Mouse (Mus musculus): ENCODE results near the gene Cpne2. TPM values are rescaled to one million over a fixed set of nuclear protein-coding genes. Genes with fewer than 3 reads are reported as not detected.

Cpne2 gene
- polyA plus RNA-seq, 1 experiment from 2014 or later, result 14.0 TPM

- H3K27me3 ChIP-seq, result no peaks in the 10 kb centered on the region
- H3K4me1 ChIP-seq, result peaks cover 14% of the 10 kb centered on the region
- no peak for ATAC-seq (ENCODE audit: insufficient number of reproducible peaks, low FRiP score, low TSS enrichment, low read depth)
- H3K9me3 ChIP-seq, result no peaks in the 10 kb centered on the region
- WGBS, result 57% methylated on average over 15 of the region's 15 CpGs
- H3K4me2 ChIP-seq, result no peak overlapping the region
- no peak overlapping the region for H3K4me3 ChIP-seq
- H3K9ac ChIP-seq, result no peak overlapping the region
- no peak overlapping the region for H3K27ac ChIP-seq
- H3K36me3 ChIP-seq, result no peaks in the 10 kb centered on the region
Observed at GRCm38 (mm10) chr8:94566446-94567158, 33.8 kb downstream of the Cpne2 start.

DNA sequence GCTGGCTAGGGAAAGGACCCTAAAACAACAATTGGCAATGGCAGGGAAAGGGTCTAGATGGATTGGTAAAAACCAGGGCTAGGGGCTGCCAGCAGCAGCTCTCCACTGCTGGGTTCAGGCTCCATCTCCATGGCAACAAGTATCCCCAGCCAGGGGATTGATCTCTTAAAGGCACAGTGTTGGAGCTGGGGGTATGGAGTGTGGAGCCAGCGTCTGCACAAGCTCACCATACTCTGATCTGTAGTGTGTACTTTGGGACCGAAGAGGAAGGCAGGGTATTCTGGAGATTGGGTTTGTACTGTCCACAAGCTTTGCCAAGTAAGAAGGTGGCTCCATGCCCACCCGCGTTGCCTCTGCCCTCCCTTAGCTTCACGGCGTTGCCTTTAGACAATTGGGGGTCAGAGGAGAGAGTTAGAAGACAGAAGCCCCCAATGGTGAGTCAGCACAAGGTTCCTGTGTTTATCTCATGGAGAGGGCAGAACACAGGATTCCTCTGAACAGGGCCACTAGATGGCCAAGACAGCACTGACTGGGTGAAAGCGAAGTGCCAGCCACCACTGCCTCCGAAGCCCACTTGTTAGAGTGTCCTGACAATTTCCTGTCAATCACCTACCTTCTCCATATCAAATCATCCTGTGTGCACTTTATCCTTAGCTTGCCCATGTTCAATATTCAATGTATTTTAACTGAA, 34.5 kb downstream of the Cpne2 start:
- no peaks in the 10 kb centered on the region for H3K9me3 ChIP-seq
- peaks cover 14% of the 10 kb centered on the region for H3K4me1 ChIP-seq
- 0 out of 2 replicates have a peak, but pooled peaks cover 3% of the 10 kb centered on the region for H3K36me3 ChIP-seq
- H3K4me3 ChIP-seq, result no peak overlapping the region
- H3K27me3 ChIP-seq, result no peaks in the 10 kb centered on the region
- H3K9ac ChIP-seq, result no peak overlapping the region
- no peak overlapping the region for H3K27ac ChIP-seq
- WGBS, result 77% methylated on average over 8 of the region's 8 CpGs
- no peak for ATAC-seq (ENCODE audit: insufficient number of reproducible peaks, low FRiP score, low TSS enrichment, low read depth)
- no peak overlapping the region for H3K4me2 ChIP-seq

- Histone ChIP-seq H3K4me1 (peaks cover 14% of the 10 kb centered on the region), H3K27me3 (no peaks in the 10 kb centered on the region), H3K9ac (no peak overlapping the region), H3K9me3 (no peaks in the 10 kb centered on the region), H3K27ac (no peak overlapping the region), H3K36me3 (0 out of 2 replicates have a peak, but pooled peaks cover 8% of the 10 kb centered on the region), H3K4me3 (no peak overlapping the region), H3K4me2 (no peak overlapping the region)
- 66% methylated on average over 8 of the region's 8 CpGs for WGBS
- no peak for ATAC-seq (ENCODE audit: insufficient number of reproducible peaks, low FRiP score, low TSS enrichment, low read depth)
Observed at GRCm38 (mm10) chr8:94568098-94568497, 35.3 kb downstream of the Cpne2 start.

DNA sequence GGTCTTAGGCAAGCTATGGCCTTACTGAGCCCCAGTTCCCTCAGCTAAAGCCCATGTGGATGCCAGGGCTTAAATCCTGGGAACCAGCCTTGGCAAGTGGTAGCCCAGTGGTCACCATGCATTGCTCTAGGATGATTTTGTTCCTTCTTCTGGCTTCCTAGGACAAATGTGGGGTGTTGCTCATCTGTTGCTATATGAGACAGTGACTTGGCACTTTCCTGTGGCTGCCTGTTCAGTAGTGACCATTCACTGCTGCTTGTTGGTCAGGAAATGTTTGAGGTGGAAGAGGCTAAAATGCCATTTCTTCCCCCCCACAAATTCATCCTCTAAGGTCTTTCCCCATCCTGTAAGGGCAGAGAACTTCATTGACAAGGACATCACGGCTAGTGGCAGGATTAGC, 36.6 kb downstream of the Cpne2 start:
- Histone ChIP-seq H3K9ac (no peak overlapping the region), H3K4me3 (no peak overlapping the region), H3K36me3 (peaks cover 21% of the 10 kb centered on the region), H3K27me3 (no peaks in the 10 kb centered on the region), H3K27ac (no peak overlapping the region), H3K4me1 (peaks cover 14% of the 10 kb centered on the region), H3K4me2 (no peak overlapping the region), H3K9me3 (no peaks in the 10 kb centered on the region)
- 70% methylated on average over 1 of the region's 1 CpGs for WGBS
- no peak for ATAC-seq (ENCODE audit: insufficient number of reproducible peaks, low FRiP score, low TSS enrichment, low read depth)

DNA sequence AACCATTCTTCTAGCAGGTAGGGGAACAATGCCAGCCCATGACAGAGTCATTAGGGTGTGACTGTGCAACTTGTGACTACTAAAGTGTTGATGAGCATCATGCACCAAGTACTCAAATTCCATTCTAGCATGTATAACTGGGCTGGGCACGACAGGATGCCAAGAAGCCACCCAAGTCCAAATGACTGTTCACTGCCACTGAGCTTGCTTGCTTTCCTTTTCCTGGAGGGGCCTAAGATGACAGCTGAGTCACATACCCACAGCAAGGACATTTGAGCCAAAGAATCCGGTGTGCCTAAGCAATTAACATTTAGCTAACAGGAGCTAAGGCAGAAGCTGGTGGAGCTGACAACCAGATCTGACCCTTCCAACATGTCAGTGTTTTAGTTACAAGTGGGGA, 39.1 kb downstream of the Cpne2 start:
- Histone ChIP-seq H3K9me3 (no peaks in the 10 kb centered on the region), H3K27me3 (no peaks in the 10 kb centered on the region), H3K9ac (no peak overlapping the region), H3K36me3 (peaks cover 45% of the 10 kb centered on the region), H3K4me2 (no peak overlapping the region), H3K27ac (no peak overlapping the region), H3K4me1 (peaks cover 10% of the 10 kb centered on the region), H3K4me3 (no peak overlapping the region)
- no peak for ATAC-seq (ENCODE audit: insufficient number of reproducible peaks, low FRiP score, low TSS enrichment, low read depth)
- WGBS, result 68% methylated on average over 2 of the region's 2 CpGs

DNA sequence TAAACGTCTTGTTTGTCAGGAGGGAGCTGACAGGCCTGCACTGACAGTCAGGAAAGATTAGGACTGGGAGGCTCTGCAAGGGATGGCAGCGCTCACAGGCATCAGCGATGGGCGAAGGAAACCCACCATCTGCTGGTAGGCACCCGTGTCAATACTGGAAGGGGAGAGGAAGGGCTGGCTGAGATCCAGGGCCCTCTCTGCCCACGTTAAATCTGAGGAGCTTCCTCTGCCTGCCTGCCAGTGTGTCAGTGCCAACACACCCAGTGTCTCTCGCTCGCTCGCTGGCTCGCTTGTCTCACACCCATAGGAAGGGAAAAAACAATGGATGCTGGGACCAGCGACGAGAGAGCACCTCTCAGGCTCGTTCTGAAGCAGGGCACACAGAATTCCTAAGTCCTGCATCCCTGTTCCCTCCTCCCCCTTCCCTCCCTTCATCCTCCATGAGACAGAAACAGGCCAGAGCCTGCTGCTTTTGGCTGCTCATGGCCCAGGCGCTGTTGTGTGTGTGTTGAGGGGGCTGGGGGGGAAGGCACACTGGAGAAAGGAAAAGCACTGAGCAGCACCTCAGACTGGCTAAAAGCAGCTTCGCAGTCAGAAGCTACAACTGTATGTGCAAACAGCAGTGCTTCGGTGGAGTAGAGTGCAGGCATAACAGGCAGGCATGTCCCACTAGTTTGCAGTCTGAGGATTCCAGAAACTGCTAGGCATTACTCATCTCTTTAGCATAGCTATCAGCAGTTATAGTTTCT, 41.5 kb downstream of the Cpne2 start:
- Histone ChIP-seq H3K9ac (no peak overlapping the region), H3K4me1 (peaks cover 5% of the 10 kb centered on the region; the same call in 1 of the 2 replicates), H3K4me3 (no peak overlapping the region), H3K27ac (no peak overlapping the region), H3K9me3 (no peaks in the 10 kb centered on the region), H3K27me3 (no peaks in the 10 kb centered on the region), H3K4me2 (no peak overlapping the region), H3K36me3 (peaks cover 69% of the 10 kb centered on the region)
- WGBS, result 89% methylated on average over 16 of the region's 16 CpGs
- no peak for ATAC-seq (ENCODE audit: insufficient number of reproducible peaks, low FRiP score, low TSS enrichment, low read depth)

GRCm38 (mm10) chr8:94575148-94575547, 42.4 kb downstream of the Cpne2 start:
- Histone ChIP-seq H3K4me3 (no peak overlapping the region), H3K9me3 (no peaks in the 10 kb centered on the region), H3K4me1 (no peaks in the 10 kb centered on the region), H3K4me2 (no peak overlapping the region), H3K27ac (no peak overlapping the region), H3K36me3 (peaks cover 75% of the 10 kb centered on the region), H3K9ac (no peak overlapping the region), H3K27me3 (no peaks in the 10 kb centered on the region)
- 92% methylated on average over 4 of the region's 4 CpGs for whole genome bisulfite sequencing
- ATAC-seq (ENCODE audit: insufficient number of reproducible peaks, low FRiP score, low TSS enrichment, low read depth), result no peak

DNA sequence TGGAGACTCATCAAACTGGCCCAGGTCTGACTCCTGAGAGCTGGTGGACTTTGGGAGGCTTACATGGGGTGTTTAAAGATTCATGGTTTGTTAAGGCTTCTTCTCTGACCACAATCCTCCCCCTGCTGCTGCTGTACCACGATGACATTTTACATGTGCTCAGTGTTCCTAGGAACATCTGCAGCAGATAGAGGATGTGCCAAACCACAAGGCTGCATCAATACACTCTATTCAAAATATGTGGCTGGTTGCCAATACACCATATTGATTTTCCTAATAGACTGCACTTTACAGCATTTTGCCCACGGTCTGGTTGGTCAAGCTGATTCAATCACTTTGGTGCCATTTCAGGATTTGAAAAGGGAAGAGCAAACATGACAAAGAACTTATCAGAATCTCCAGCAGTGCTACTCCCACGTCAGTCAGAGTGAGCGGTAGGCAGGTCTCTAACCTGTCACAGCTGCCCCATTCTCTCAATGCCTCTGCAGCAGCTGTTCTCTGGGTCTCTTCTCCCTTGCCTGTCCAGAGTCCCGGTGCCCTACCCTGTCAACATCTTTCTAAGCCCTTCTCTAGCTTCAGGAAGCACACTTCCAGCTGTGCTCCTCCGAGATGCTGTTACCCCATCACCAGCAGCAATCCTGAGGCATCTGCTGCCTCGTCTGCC, 49.2 kb downstream of the Cpne2 start:
- ATAC-seq (ENCODE audit: insufficient number of reproducible peaks, low FRiP score, low TSS enrichment, low read depth), result no peak
- peaks cover 92% of the 10 kb centered on the region for H3K36me3 ChIP-seq
- no peaks in the 10 kb centered on the region for H3K9me3 ChIP-seq
- no peaks in the 10 kb centered on the region for H3K4me1 ChIP-seq
- no peaks in the 10 kb centered on the region for H3K27me3 ChIP-seq
- no peak overlapping the region for H3K4me3 ChIP-seq
- 81% methylated on average over 7 of the region's 7 CpGs for WGBS
- no peak overlapping the region for H3K4me2 ChIP-seq
- H3K27ac ChIP-seq, result no peak overlapping the region
- no peak overlapping the region for H3K9ac ChIP-seq

GRCm38 (mm10) chr8:94582569-94582968, 49.8 kb downstream of the Cpne2 start:
- Histone ChIP-seq H3K4me2 (no peak overlapping the region), H3K4me1 (no peaks in the 10 kb centered on the region), H3K36me3 (peaks cover 92% of the 10 kb centered on the region), H3K27ac (no peak overlapping the region), H3K27me3 (no peaks in the 10 kb centered on the region), H3K9ac (no peak overlapping the region), H3K4me3 (no peak overlapping the region), H3K9me3 (no peaks in the 10 kb centered on the region)
- WGBS, result 86% methylated on average over 6 of the region's 6 CpGs
- no peak for ATAC-seq (ENCODE audit: insufficient number of reproducible peaks, low FRiP score, low TSS enrichment, low read depth)

GRCm38 (mm10) chr8:94584238-94584817, 51.5 kb downstream of the Cpne2 start:
- Histone ChIP-seq H3K9me3 (no peaks in the 10 kb centered on the region), H3K36me3 (peaks cover 92% of the 10 kb centered on the region), H3K27ac (no peak overlapping the region), H3K9ac (no peak overlapping the region), H3K4me1 (no peaks in the 10 kb centered on the region), H3K4me2 (no peak overlapping the region), H3K4me3 (no peak overlapping the region), H3K27me3 (no peaks in the 10 kb centered on the region)
- ATAC-seq (ENCODE audit: insufficient number of reproducible peaks, low FRiP score, low TSS enrichment, low read depth), result no peak
- 44% methylated on average over 4 of the region's 4 CpGs for WGBS

DNA sequence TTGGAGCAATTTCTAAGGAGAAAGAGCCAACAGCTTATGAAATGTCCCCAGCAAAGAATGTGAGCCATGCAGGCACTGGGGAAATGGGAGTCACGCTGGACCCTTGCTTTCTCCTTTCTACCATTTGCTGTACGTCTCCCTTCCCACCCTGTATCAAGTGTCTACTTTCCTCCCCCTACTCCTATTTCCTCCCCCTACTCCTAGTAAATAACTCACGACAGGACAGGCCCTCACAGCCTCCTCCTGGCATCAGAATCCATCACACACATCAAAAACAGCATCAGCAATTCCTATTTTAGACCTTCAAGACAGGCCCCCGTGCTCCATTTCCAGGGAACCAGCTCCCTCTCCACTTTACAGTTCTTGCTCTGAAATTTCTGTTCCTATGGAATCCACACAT, 58.9 kb downstream of the Cpne2 start:
- no peak overlapping the region for H3K4me3 ChIP-seq
- no peak overlapping the region for H3K9ac ChIP-seq
- WGBS, result 75% methylated on average over 4 of the region's 4 CpGs
- H3K36me3 ChIP-seq, result peaks cover 31% of the 10 kb centered on the region
- no peak overlapping the region for H3K4me2 ChIP-seq
- H3K27ac ChIP-seq, result no peak overlapping the region
- ATAC-seq (ENCODE audit: insufficient number of reproducible peaks, low FRiP score, low TSS enrichment, low read depth), result no peak
- no peaks in the 10 kb centered on the region for H3K27me3 ChIP-seq
- H3K4me1 ChIP-seq, result no peaks in the 10 kb centered on the region
- no peaks in the 10 kb centered on the region for H3K9me3 ChIP-seq

All from limb, embryonic 15.5 days (tissue).